Mouse (Mus musculus) limb, embryonic 14.5 days (tissue): ENCODE measurements around the gene Btbd3. TPM values are rescaled to one million over a fixed set of nuclear protein-coding genes. Genes with fewer than 3 reads are reported as not detected.

Experiments used
- ATAC-seq: fragments of 200-750 bp; cut with Nextera tagmentation; 2 replicates; pipeline ENCODE4 v1.8.0; 2017; ENCODE audit warnings: low read depth, moderate number of reproducible peaks, moderate TSS enrichment; ENCODE audit not compliant: low FRiP score
- DNase-seq: peaks from one replicate; pipeline ENCODE4 v3.0.0-alpha.2; 2015; ENCODE audit warnings: low spot score
- H3K27ac ChIP-seq: fragments of 300-500 bp; sonication (generic); replicated peaks from 2 replicates; pipeline ENCODE4 v1.5.1; 2014; ENCODE audit warnings: low read depth, mild to moderate bottlenecking, low read length, moderate library complexity, mixed read lengths
- H3K27me3 ChIP-seq: fragments of 300-500 bp; sonication (generic); 2 replicates; pipeline ENCODE4 v1.6.1; 2014; ENCODE audit warnings: low read length, mixed read lengths; ENCODE audit not compliant: control insufficient read depth, insufficient read depth
- H3K36me3 ChIP-seq: fragments of 300-500 bp; sonication (generic); 2 replicates; pipeline ENCODE4 v1.6.1; 2014; ENCODE audit warnings: mild to moderate bottlenecking, low read length, moderate library complexity, mixed read lengths; ENCODE audit not compliant: control insufficient read depth, insufficient read depth
- H3K4me1 ChIP-seq: fragments of 300-500 bp; sonication (generic); 2 replicates; pipeline ENCODE4 v1.6.1; 2014; ENCODE audit warnings: antibody characterized with exemption, low read length, mixed read lengths; ENCODE audit not compliant: control insufficient read depth, insufficient read depth
- H3K4me2 ChIP-seq: fragments of 300-500 bp; sonication (generic); replicated peaks from 2 replicates; pipeline ENCODE4 v1.6.1; 2014; ENCODE audit warnings: low read depth, mild to moderate bottlenecking, low read length, moderate library complexity; ENCODE audit not compliant: severe bottlenecking
- H3K4me3 ChIP-seq: fragments of 300-500 bp; sonication (generic); replicated peaks from 2 replicates; pipeline ENCODE4 v1.5.1; 2014; ENCODE audit warnings: low read length
- H3K9ac ChIP-seq: fragments of 300-500 bp; sonication (generic); 2 replicates; pipeline ENCODE4 v1.6.1; 2014; ENCODE audit warnings: mild to moderate bottlenecking, low read depth, low read length, moderate library complexity; ENCODE audit not compliant: severe bottlenecking
- H3K9me3 ChIP-seq: fragments of 300-500 bp; sonication (generic); 2 replicates; pipeline ENCODE4 v1.6.1; 2016; ENCODE audit warnings: low read length; ENCODE audit not compliant: control insufficient read depth
- POLR2A ChIP-seq: fragments of 200-500 bp; IDR thresholded peaks from 2 replicates; pipeline ENCODE4 v1.8.0; 2012; ENCODE audit warnings: inconsistent platforms, mild to moderate bottlenecking, moderate library complexity, borderline replicate concordance; ENCODE audit not compliant: insufficient read depth, insufficient read length; ENCODE audit errors: extremely low read depth
- WGBS: fragments of 180-500 bp; shearing (Covaris S2); extraction: QIAGEN DNeasy Blood & Tissue Kit; methylation state at CpG from one replicate; pipeline ENCODE4 v1.1.7; 2014; 5-methylcytosine and 5-hydroxymethylcytosine counted together
- polyA plus RNA-seq, 2 experiments: library from polyadenylated mRNA; depleted of rRNA in 1 of 2; stranded (reverse) in 1 of 2; unstranded in 1 of 2; fragments of >200 nt; fragmentation: Nextera tagmentation in 1 of 2; extraction: Ambion mirVana in 1 of 2; gene quantifications; 2 replicates each; pipeline versions ENCODE4 v1.2.1 to v1.2.3; 2012 to 2014

Btbd3 gene
- polyA plus RNA-seq, 2 experiments: 33.8 to 39.0 TPM

DNA sequence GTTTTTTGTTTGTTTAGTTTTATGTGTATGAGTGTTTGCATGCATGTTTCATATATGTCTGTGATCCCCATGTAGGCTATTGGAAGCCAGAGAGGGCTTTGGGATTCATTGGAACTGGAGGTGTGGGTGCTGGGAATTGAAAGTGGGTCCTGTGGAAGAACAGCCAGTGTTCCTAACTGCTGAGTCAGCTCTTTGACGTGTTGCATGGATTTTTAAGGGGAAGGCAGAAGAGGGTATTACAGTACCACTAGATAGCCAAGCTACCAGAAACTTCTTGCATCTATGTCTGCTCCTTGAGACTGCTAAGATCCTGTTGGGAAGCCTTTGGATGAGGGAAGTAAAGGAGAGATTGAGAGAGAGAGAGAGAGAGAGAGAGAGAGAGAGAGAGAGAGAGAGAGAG is 82.2 kb downstream of the Btbd3 start:
- no peak for DNase-seq
- H3K27ac ChIP-seq: no peak overlapping the region
- ATAC-seq: no peak
- 59% methylated on average over 1 of the region's 1 CpGs for WGBS
- H3K9me3 ChIP-seq: no peaks in the 10 kb centered on the region
- no peak overlapping the region for H3K9ac ChIP-seq
- no peaks in the 10 kb centered on the region for H3K36me3 ChIP-seq
- H3K4me1 ChIP-seq: no peaks in the 10 kb centered on the region
- no peak overlapping the region for H3K4me3 ChIP-seq
- H3K4me2 ChIP-seq: no peak overlapping the region
- H3K27me3 ChIP-seq: no peaks in the 10 kb centered on the region
- TF ChIP-seq POLR2A: no peak

DNA sequence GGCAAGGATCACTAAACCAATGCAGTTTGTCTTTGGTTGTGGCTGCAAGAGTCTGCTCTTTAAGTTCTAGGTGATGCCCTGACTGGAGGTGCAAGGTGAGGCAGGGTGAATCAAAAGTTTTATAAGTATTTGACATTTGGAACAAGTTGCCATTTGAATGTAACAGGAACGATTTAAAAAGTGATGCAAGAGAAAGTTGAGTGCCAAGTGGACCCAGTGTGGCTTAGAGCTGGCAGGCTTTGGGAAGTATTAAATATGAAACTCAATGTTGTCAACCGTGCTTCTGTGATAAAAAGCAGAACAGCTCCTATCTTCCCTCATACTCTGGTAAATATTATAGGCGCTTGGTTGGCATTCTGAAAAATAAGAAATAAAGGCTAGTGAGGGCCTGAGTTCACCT is 99.0 kb downstream of the Btbd3 start:
- Histone ChIP-seq H3K27me3 (no peaks in the 10 kb centered on the region), H3K4me3 (no peak overlapping the region), H3K4me1 (no peaks in the 10 kb centered on the region), H3K9ac (no peak overlapping the region), H3K27ac (no peak overlapping the region), H3K9me3 (no peaks in the 10 kb centered on the region), H3K4me2 (no peak overlapping the region), H3K36me3 (no peaks in the 10 kb centered on the region)
- DNase-seq (no peak), ATAC-seq (no peak)
- TF ChIP-seq POLR2A: no peak
- 72% methylated on average over 3 of the region's 3 CpGs for WGBS

DNA sequence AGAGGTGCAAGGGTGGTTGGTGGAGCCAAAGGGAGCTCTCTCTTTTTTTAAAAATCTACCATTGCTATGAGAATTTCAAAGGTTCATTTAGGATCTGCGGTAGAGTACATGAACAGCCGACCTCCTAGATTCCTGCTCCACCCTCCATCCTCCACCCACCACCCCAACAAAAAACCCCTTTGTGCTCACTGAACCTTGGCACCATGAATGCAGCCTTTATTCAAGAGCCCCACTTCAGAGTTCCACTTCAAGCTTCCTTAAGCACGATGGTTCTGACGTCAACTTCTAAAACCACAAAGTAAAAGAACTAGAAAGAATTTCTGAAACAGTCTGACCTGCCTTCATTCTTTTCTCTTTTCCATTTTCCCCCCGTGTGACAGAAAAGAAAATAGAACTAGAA is 106.1 kb downstream of the Btbd3 start:
- peak; percentile 50; the same call in 1 of the 2 replicates for ATAC-seq
- Histone ChIP-seq H3K27ac (peak overlapping the region; percentile 77), H3K36me3 (no peaks in the 10 kb centered on the region), H3K9ac (no peak overlapping the region), H3K4me2 (no peak overlapping the region), H3K9me3 (no peaks in the 10 kb centered on the region), H3K4me1 (peaks cover under 1% of the 10 kb centered on the region; the same call in 1 of the 2 replicates), H3K27me3 (no peaks in the 10 kb centered on the region), H3K4me3 (no peak overlapping the region)
- 59% methylated on average over 5 of the region's 5 CpGs for WGBS
- DNase-seq: peak; percentile 13
- TF ChIP-seq POLR2A: no peak

GRCm38 (mm10) chr2:138365391-138365790 is 109.0 kb downstream of the Btbd3 start:
- no peak for TF ChIP-seq POLR2A
- 78% methylated on average over 4 of the region's 4 CpGs for WGBS
- no peak overlapping the region for H3K4me3 ChIP-seq
- H3K4me1 ChIP-seq: peaks cover 9% of the 10 kb centered on the region; the same call in 1 of the 2 replicates
- DNase-seq: no peak
- no peak overlapping the region for H3K9ac ChIP-seq
- no peak for ATAC-seq
- no peaks in the 10 kb centered on the region for H3K9me3 ChIP-seq
- no peak overlapping the region for H3K27ac ChIP-seq
- H3K27me3 ChIP-seq: no peaks in the 10 kb centered on the region
- H3K4me2 ChIP-seq: no peak overlapping the region
- H3K36me3 ChIP-seq: no peaks in the 10 kb centered on the region

- Histone ChIP-seq H3K9me3 (no peaks in the 10 kb centered on the region), H3K4me2 (no peak overlapping the region), H3K9ac (no peak overlapping the region), H3K27me3 (no peaks in the 10 kb centered on the region), H3K36me3 (no peaks in the 10 kb centered on the region), H3K27ac (no peak overlapping the region), H3K4me3 (no peak overlapping the region), H3K4me1 (no peaks in the 10 kb centered on the region)
- no peak for ATAC-seq
- DNase-seq: no peak
- 89% methylated on average over 5 of the region's 5 CpGs for WGBS
- TF ChIP-seq POLR2A: no peak
Observed at GRCm38 (mm10) chr2:138374556-138374955, 118.2 kb downstream of the Btbd3 start.

GRCm38 (mm10) chr2:138378855-138379254 is 122.5 kb downstream of the Btbd3 start:
- no peak overlapping the region for H3K4me3 ChIP-seq

More at GRCm38 (mm10) chr2:138378855-138379254, 122.5 kb downstream of the Btbd3 start:
- Histone ChIP-seq H3K9ac (no peak overlapping the region), H3K27me3 (no peaks in the 10 kb centered on the region), H3K4me2 (no peak overlapping the region), H3K9me3 (no peaks in the 10 kb centered on the region), H3K4me1 (no peaks in the 10 kb centered on the region), H3K27ac (no peak overlapping the region), H3K36me3 (no peaks in the 10 kb centered on the region)
- DNase-seq (no peak), ATAC-seq (no peak)
- TF ChIP-seq POLR2A: no peak
